Mouse (Mus musculus): ENCODE data around the gene Larp6.

Larp6 gene

GRCm38 (mm10) chr9:60768393-60768792 is 55.6 kb downstream of the Larp6 start:
- DNase-seq: no peak

- DNase-seq: no peak
Measured at GRCm38 (mm10) chr9:60769711-60770111, 56.9 kb downstream of the Larp6 start.

- DNase-seq: no peak
Measured at GRCm38 (mm10) chr9:60773713-60774112, 60.9 kb downstream of the Larp6 start.

GRCm38 (mm10) chr9:60776899-60777298 is 64.1 kb downstream of the Larp6 start:
- DNase-seq: no peak

- DNase-seq: no peak
Measured at GRCm38 (mm10) chr9:60782057-60782789, 69.4 kb downstream of the Larp6 start.

GRCm38 (mm10) chr9:60785069-60785468 is 72.3 kb downstream of the Larp6 start:
- DNase-seq: no peak

- DNase-seq: no peak
Measured at GRCm38 (mm10) chr9:60787517-60788110, 74.8 kb downstream of the Larp6 start.
